Mouse (Mus musculus) intestine, postnatal 0 days (tissue): ENCODE measurements around the gene Ptma. TPM values are rescaled to one million over a fixed set of nuclear protein-coding genes. Genes with fewer than 3 reads are reported as not detected.
A peak's percentile ranks its signal among the peaks of the same experiment; 100 is the strongest.

Experiments
- ATAC-seq: fragments of 200-750 bp; cut with Nextera tagmentation; 2 replicates; pipeline ENCODE4 v1.8.0; 2017; ENCODE audit warnings: mild to moderate bottlenecking, moderate TSS enrichment, moderate library complexity
- H3K27ac ChIP-seq: fragments of 300-500 bp; sonication (generic); 2 replicates; pipeline ENCODE4 v1.5.1; 2014; ENCODE audit warnings: mild to moderate bottlenecking, low read depth, low read length, moderate library complexity
- H3K27me3 ChIP-seq: fragments of 300-500 bp; sonication (generic); replicated peaks from 2 replicates; pipeline ENCODE4 v1.6.1; 2014; ENCODE audit warnings: low read length, mixed read lengths; ENCODE audit not compliant: control insufficient read depth, insufficient read depth
- H3K36me3 ChIP-seq: fragments of 300-500 bp; sonication (generic); 2 replicates; pipeline ENCODE4 v1.6.1; 2014; ENCODE audit warnings: mild to moderate bottlenecking, moderate library complexity; ENCODE audit not compliant: control insufficient read depth, insufficient read depth
- H3K4me1 ChIP-seq: fragments of 300-500 bp; sonication (generic); replicated peaks from 2 replicates; pipeline ENCODE4 v1.6.1; 2014; ENCODE audit warnings: antibody characterized with exemption, low read length, mixed read lengths; ENCODE audit not compliant: control insufficient read depth, insufficient read depth
- H3K4me2 ChIP-seq: fragments of 300-500 bp; sonication (generic); replicated peaks from 2 replicates; pipeline ENCODE4 v1.6.1; 2014; ENCODE audit warnings: low read depth, mild to moderate bottlenecking, moderate library complexity
- H3K4me3 ChIP-seq: fragments of 300-500 bp; sonication (generic); 2 replicates; pipeline ENCODE4 v1.5.1; 2014; ENCODE audit warnings: low read depth, low read length
- H3K9ac ChIP-seq: fragments of 300-500 bp; sonication (generic); 2 replicates; pipeline ENCODE4 v1.6.1; 2014; ENCODE audit warnings: mild to moderate bottlenecking, low read depth, low read length
- H3K9me3 ChIP-seq: fragments of 300-500 bp; sonication (generic); 2 replicates; pipeline ENCODE4 v1.6.1; 2016; ENCODE audit warnings: mixed run types; ENCODE audit not compliant: control insufficient read depth
- CTCF ChIP-seq: sonication (generic); IDR thresholded peaks from 2 replicates; pipeline ENCODE4 v1.5.1; 2016; ENCODE audit warnings: low read depth, mild to moderate bottlenecking, control low read depth, antibody characterized with exemption, moderate library complexity
- WGBS: fragments of 180-500 bp; shearing (Covaris S2); extraction: QIAGEN DNeasy Blood & Tissue Kit; methylation state at CpG from one replicate; pipeline ENCODE4 v1.1.7; 2014; 5-methylcytosine and 5-hydroxymethylcytosine counted together
- polyA plus RNA-seq: library from polyadenylated mRNA; unstranded; fragments of >200 nt; fragmentation: Nextera tagmentation; extraction: Ambion mirVana; gene quantifications from 2 replicates; pipeline ENCODE4 v1.2.1, GENCODE M21; 2015

Ptma gene
- polyA plus RNA-seq, 1 experiment from 2014 or later: 1,008 TPM

GRCm38 (mm10) chr1:86503165-86503747 lies 23.3 kb upstream of the Ptma start:
- H3K36me3 ChIP-seq: no peaks in the 10 kb centered on the region
- peak; percentile 6; the same call in 1 of the 2 replicates for TF ChIP-seq CTCF
- H3K9ac ChIP-seq: peak overlapping the region; percentile 61; the same call in 1 of the 2 replicates
- peak overlapping the region; percentile 43 for H3K4me3 ChIP-seq
- ATAC-seq: peak; percentile 46
- H3K27me3 ChIP-seq: no peaks in the 10 kb centered on the region
- 24% methylated on average over 16 of the region's 16 CpGs for WGBS
- peak overlapping the region; percentile 75 for H3K4me2 ChIP-seq
- H3K9me3 ChIP-seq: no peaks in the 10 kb centered on the region
- H3K27ac ChIP-seq: peak overlapping the region; percentile 94
- H3K4me1 ChIP-seq: peaks cover 15% of the 10 kb centered on the region

- Histone ChIP-seq H3K4me1 (peaks cover 8% of the 10 kb centered on the region), H3K36me3 (no peaks in the 10 kb centered on the region), H3K4me3 (peak overlapping the region; percentile 43), H3K9ac (peak overlapping the region; percentile 61), H3K27ac (peak overlapping the region; percentile 94), H3K27me3 (no peaks in the 10 kb centered on the region), H3K9me3 (no peaks in the 10 kb centered on the region), H3K4me2 (peak overlapping the region; percentile 75)
- TF ChIP-seq CTCF: peak; percentile 85
- WGBS: under 1% methylated on average over 64 of the region's 64 CpGs
- peak; percentile 87 for ATAC-seq
Observed at GRCm38 (mm10) chr1:86503906-86504696, 22.4 kb upstream of the Ptma start.

DNA sequence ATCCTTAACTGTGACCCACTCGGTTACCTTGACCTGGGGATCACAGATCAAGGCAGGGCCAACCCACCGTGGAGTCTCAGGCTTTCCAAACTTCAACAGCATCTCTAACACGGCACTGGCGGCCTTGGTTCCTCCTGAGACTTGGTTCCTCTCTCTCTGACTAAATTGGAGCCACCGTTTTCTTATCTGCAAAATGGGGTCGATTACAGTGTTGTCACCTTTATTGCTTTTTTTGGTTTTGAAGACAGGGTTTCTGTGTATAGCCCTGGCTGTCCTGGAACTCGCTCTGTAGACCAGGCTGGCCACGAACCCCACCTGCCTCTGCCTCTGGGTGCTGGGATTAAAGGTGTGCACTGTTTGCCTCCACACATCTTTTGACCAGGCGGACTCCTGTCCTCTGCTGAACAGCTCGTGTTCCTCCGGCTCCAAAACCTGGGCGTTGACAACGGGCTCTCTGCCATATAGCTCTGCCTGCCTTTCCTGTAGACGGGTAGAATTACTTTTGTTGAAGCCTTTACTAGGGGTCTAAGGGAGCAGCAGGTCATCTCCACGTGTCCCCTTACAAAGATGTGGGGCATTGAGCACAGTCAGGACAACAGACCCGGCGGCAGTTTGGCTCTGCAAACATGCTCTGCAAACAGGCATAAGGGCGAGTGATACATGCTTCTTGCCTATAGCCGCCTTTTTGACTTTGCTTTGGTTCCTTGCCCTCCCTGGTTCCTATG lies 21.7 kb upstream of the Ptma start:
- no peak for TF ChIP-seq CTCF
- H3K27ac ChIP-seq: peak overlapping the region; percentile 94
- peak overlapping the region; percentile 43 for H3K4me3 ChIP-seq
- no peaks in the 10 kb centered on the region for H3K9me3 ChIP-seq
- no peak for ATAC-seq
- H3K36me3 ChIP-seq: no peaks in the 10 kb centered on the region
- 15% methylated on average over 19 of the region's 19 CpGs for WGBS
- H3K27me3 ChIP-seq: no peaks in the 10 kb centered on the region
- peak overlapping the region; percentile 61 for H3K9ac ChIP-seq
- H3K4me2 ChIP-seq: peak overlapping the region; percentile 75
- H3K4me1 ChIP-seq: peaks cover 7% of the 10 kb centered on the region

GRCm38 (mm10) chr1:86505461-86505860 lies 21.1 kb upstream of the Ptma start:
- H3K27me3 ChIP-seq: no peaks in the 10 kb centered on the region
- H3K4me2 ChIP-seq: no peak overlapping the region
- no peak overlapping the region for H3K4me3 ChIP-seq
- peak overlapping the region; percentile 51 for H3K27ac ChIP-seq
- H3K9me3 ChIP-seq: no peaks in the 10 kb centered on the region
- peaks cover 7% of the 10 kb centered on the region for H3K4me1 ChIP-seq
- H3K9ac ChIP-seq: no peak overlapping the region
- no peak for ATAC-seq
- TF ChIP-seq CTCF: no peak
- WGBS: 64% methylated on average over 1 of the region's 1 CpGs
- no peaks in the 10 kb centered on the region for H3K36me3 ChIP-seq

- H3K4me1 ChIP-seq: peaks cover 7% of the 10 kb centered on the region
- no peak for TF ChIP-seq CTCF
- no peaks in the 10 kb centered on the region for H3K27me3 ChIP-seq
- no peaks in the 10 kb centered on the region for H3K36me3 ChIP-seq
- no peak overlapping the region for H3K9ac ChIP-seq
- H3K27ac ChIP-seq: no peak overlapping the region
- WGBS: 94% methylated on average over 5 of the region's 5 CpGs
- no peaks in the 10 kb centered on the region for H3K9me3 ChIP-seq
- H3K4me2 ChIP-seq: no peak overlapping the region
- no peak for ATAC-seq
- no peak overlapping the region for H3K4me3 ChIP-seq
Observed at GRCm38 (mm10) chr1:86506420-86506819, 20.1 kb upstream of the Ptma start.

DNA sequence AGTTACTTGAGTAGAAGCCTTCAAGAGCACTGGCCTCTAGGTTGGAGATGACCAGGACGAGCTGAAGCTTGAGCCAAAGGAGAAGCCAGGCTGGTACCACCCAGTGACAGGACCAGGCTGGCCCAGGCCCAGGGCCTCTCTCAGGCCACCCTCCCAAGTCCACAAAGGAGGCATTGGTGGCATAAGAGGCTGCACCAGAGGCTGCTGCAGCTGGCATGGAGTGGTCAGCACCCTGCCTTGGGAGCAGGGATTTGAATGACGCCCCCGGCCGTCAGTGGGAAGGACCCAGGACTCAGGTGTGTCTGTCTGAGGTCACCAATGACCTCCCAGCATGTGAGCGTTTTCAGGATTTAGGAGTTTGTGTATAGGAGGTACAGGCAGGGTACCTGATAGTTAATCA lies 18.7 kb upstream of the Ptma start:
- no peak for TF ChIP-seq CTCF
- Histone ChIP-seq H3K27me3 (no peaks in the 10 kb centered on the region), H3K9ac (no peak overlapping the region), H3K27ac (no peak overlapping the region), H3K4me2 (no peak overlapping the region), H3K9me3 (no peaks in the 10 kb centered on the region), H3K36me3 (no peaks in the 10 kb centered on the region), H3K4me1 (peaks cover 7% of the 10 kb centered on the region), H3K4me3 (no peak overlapping the region)
- 88% methylated on average over 5 of the region's 5 CpGs for WGBS
- no peak for ATAC-seq
